Mouse (Mus musculus): ENCODE measurements at regions not wholly inside any gene's neighbourhood (a gene's known extent, or its start where the extent isn't known, plus 50 kb on each side); places are given as distances from the start of the nearest gene placed in this dataset.

GRCm38 (mm10) chr3:27815201-27815695 is 80.9 kb downstream of the Tmem212 start:
- no peak for DNase-seq

DNA sequence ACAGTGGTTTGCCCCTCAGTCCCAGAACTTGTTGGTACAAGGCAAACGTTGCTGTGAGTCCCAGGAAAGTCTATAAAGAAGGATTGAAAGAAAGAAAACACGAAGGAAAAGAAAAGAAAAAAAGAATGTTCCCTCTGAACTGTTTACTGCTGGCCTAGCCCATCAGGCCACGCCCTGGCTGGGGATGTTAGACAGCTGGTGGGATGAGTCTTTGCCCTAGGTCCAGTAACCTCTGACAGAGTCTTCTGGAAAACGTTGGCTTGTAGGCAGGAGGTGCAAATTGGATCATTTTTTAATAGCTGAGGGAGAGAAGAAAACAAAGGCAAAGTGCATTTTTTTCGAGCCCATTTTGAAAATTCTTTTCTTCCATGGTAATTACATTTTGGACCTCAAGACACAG is 91.9 kb downstream of the Tmem212 start:
- DNase-seq = no peak

GRCm38 (mm10) chr3:27791633-27791951 is 80.5 kb upstream of the Fndc3b start:
- DNase-seq = no peak

DNA sequence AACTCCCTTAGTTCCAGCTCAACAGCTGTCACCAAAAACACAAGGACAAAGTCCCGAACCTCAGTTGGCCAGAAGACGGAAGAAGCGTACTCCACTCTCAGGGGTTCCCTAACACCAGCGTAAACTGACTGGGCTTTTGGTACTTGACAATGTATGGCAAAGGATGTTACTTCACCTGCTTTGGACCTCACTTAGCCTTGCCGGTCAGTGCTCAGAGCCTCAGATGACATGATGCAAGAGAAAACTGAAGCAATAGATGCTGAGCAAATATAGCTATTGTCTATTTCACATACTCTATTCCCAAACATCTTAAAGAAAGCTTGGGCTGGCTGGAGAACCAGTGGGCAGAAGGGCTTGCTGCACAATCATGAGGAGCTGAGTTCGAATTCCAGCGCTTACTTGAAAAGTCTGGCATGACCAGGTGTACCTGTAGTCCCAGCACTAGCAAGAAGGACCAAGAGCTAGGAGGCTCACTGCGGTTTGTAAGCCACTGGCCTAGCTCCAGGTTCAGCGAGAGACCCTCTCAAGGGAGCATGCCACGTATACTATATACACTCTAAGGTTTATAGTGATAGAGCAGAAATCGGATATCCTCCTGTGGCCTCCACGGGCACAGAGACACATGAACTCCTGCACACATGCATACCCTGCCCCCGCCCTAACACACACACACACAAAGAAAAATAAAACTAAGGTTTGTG is 80.0 kb upstream of the Fndc3b start:
- DNase-seq = no peak

DNA sequence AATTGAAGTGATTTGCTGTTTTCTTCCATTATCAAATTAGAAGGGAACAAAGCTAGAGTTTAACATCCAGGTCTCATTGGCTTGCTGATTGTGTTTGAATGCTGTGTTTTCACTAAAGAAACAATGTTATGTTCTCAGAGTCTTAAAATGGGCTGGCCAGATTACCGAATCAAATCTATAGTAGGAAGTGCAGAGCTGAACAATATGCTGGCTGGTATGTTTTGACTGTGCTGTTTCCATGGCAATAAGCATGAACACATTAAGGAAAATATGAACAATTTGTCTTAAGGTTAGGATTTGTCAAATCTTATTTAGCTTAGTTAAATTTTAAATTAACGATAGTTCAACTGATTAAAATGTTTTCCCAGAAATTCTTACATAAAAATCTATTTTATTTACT is 72.8 kb upstream of the Fndc3b start:
- DNase-seq = no peak

GRCm38 (mm10) chr3:27783476-27783875 is 72.4 kb upstream of the Fndc3b start:
- DNase-seq = no peak

DNA sequence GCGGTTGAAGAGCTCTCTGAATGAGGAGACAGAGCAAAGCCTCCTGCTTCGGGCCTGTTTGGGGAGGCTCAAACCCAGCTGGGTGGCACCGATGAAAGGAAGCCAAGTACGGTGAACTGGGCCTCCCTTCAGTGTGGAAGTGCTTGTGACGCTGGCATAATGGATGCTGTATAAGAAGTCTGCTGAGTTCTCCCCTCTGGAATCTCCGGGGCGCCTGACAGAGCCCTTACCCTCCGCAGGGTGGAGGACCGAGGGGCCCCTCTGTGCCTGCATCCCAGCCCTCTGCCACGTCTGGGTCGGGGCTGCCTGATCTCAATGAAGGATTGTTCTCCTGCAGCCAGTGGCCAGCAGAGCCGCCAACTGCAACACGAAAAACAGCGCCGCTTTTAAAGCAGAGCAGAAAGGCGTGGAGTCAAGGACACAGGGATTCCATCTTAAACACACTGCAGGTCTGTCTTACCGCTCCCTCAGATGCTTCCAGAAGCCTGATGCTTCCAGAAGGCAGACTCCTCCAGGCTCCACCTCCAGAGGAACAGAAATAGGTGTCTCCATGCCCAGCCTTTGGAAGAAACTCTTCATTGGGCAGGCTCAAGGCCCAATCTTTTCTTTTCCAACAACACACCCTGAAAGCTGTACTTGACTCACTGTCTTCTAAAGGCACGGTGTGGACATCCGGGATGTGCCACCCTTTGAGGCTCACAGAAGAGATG is 71.1 kb upstream of the Fndc3b start:
- DNase-seq = peak; percentile 8 to 24

DNA sequence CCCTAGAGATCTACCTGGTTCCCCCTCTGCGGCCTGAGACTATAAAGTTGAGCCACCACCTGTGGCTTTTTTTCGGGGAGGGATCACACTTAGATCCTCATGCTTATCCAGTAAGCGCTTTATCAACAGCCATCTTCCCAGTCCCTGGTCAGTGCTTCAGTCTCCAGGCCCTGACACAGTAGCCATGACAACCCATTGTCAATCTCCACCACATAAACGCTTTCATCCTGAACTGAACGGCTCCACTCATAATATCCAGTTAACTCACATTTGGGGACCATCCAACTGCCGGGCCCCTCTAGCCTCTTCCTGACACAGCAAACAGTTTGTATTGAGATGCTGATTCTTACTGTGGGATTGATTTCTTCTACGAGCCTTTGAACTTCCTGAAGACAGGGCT is 68.8 kb upstream of the Fndc3b start:
- no peak for DNase-seq

- DNase-seq = no peak
Observed at GRCm38 (mm10) chr3:27777751-27778150, 66.6 kb upstream of the Fndc3b start.

- no peak for DNase-seq
Observed at GRCm38 (mm10) chr3:27773176-27773575, 62.1 kb upstream of the Fndc3b start.

- no peak for DNase-seq
Observed at GRCm38 (mm10) chr3:27769438-27769837, 58.3 kb upstream of the Fndc3b start.

DNA sequence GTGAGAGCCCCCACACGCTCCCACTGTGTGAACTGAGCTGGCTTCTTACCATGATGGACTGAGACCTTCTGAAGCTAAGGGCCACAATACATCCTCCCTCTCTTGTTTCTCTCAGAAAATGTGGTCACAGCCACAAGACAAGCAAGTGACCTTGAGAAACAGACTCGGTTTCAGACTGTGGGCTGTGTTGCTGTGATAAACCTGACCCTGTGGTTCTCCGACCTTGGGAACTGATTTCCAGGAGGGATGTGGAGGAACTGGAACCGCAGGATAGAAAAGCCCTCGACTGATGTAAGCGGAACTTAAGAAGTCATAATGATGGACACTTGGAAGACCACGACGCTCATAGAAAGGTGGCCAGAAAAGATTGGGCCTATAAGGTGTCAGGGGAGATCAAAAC is 56.1 kb upstream of the Fndc3b start:
- no peak for DNase-seq

GRCm38 (mm10) chr3:27766421-27766820 is 55.3 kb upstream of the Fndc3b start:
- no peak for DNase-seq

DNA sequence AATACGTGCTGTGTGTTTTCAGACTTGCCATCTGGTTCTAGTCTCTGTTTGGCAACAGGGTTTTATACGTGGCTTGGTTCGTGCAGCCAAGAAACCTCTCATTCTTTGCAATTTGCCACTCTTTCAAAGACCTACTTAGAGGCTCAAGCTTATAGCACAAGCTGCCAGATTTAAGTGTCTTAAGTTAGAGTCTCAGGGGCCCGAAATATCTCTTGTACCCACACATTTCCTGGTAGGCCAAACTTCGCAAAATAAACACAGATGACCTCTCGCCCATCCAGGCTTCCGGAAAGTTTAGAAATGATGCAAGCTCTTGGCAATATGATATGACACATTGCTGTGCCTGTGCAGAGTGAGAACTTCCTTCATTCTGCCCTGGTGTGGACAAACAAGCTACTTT is 54.8 kb upstream of the Fndc3b start:
- no peak for DNase-seq

- no peak for DNase-seq
Observed at GRCm38 (mm10) chr3:27764556-27764955, 53.4 kb upstream of the Fndc3b start.

GRCm38 (mm10) chr3:27761031-27761430 is 49.9 kb upstream of the Fndc3b start:
- no peak for DNase-seq

All from layer of hippocampus, postnatal 36 days (tissue).